Mouse (Mus musculus) C2C12 (cell line): Measurements from ENCODE around the gene Dgkk.

Experiments used
- CEBPB ChIP-seq: IDR thresholded peaks from one replicate; pipeline ENCODE4 v1.6.1; 2011; ENCODE audit warnings: low read depth, mild to moderate bottlenecking, control low read depth, moderate library complexity
- CTCF ChIP-seq: IDR thresholded peaks from one replicate; pipeline ENCODE4 v1.5.1; 2011; ENCODE audit not compliant: control insufficient read depth, insufficient read depth, insufficient read length
- MAX ChIP-seq: IDR thresholded peaks from one replicate; pipeline ENCODE4 v1.6.1; 2011; ENCODE audit warnings: mild to moderate bottlenecking, control low read depth
- MYOG ChIP-seq: IDR thresholded peaks from one replicate; pipeline ENCODE4 v1.6.1; 2011; ENCODE audit not compliant: control insufficient read depth, insufficient read length; ENCODE audit errors: extremely low read depth
- USF1 ChIP-seq: IDR thresholded peaks from one replicate; pipeline ENCODE4 v1.6.1; 2011; ENCODE audit warnings: low read depth, mild to moderate bottlenecking, control low read depth, moderate library complexity

DNA sequence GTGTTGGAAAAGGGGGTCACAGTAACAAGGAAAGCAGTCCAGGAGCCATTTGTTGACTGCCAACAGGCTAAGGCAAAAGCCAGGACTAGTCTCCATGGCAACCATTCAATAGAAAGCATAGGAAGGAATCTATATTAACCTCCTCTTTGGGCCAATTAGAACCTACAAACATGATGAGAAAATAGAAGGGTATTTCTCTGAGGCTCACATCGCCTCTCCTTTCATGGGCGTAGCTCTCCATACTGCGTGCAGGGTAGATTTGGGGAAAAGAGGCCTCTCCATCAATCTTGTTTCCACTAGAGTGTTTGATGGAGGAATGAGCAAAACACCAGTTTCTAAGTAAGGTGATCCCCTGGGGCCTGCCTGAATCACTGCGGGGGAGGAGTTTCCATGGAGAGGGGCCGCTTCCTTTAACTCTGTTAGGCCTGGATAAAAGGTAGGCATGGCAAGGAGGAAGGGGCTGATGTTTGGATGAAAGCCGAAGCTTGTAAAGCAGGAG is 27.5 kb upstream of the Dgkk start:
- no peak for TF ChIP-seq USF1
- no peak for TF ChIP-seq CTCF
- no peak for TF ChIP-seq MAX
- TF ChIP-seq CEBPB, result no peak
- no peak for TF ChIP-seq MYOG
